Mouse (Mus musculus): ENCODE data around the gene Fgf2. TPM values are rescaled to one million over a fixed set of nuclear protein-coding genes. Genes with fewer than 3 reads are reported as not detected.

The Fgf2 gene
- total and polyA plus RNA-seq, 3 experiments = 0.15 to 0.53 TPM; not detected in 1

DNA sequence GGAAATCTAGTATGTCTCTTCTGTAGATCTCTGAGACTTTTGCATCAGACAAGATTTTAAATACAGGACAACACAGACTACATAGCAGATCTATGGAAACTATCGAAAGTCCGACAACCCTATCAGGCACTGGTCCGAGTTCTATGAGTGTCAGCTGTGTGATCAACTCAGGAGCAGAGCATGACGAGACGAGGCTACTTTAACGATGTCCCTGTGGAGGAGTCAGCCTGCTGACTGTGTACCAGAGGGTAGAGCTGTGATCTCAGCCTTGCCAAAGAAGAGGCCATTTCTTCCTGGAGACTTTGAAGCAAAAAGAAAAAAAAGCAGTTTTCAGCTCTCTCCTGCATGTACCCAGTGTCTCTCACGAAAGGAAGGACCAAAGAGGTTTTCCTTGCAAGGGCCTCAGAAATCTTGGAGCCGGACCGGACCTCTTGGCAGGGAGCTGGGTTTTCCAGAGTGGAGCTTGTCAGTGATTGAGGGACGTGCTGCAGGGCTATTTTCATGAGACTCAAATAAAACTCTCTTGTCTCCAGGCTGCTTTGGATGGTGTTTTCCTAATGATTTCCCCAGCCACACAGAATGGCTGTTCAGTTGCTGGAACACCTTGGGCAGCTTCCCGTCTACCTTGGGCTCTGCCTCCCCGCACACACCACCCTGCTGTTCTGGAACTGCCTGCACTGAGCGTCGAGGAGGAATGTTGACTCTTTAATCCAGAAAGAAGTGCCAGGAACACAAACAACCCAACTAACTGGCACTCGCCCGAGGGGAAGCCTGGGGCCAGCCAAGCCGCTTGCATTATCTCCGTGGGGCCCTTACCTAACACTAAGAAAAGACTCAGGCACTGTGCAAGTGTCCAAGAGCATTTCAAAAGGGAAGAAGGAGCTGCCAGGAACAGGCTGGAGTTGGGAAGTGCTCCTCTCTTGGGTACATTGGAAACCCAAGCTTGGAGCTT is 32.1 kb downstream of the Fgf2 start:
- TF ChIP-seq KAT2A (conservative IDR thresholded peaks at IDR 0.05; ENCODE audit: low read depth, low read length) (no peak), RCOR1 (IDR thresholded peaks at IDR 0.05; ENCODE audit: low read depth, low read length) (no peak), POLR2A (IDR thresholded peaks at IDR 0.05; ENCODE audit: control insufficient read depth in 1 of 2, insufficient read depth in 1 of 2, low read depth in 1 of 2, low read length in 2 of 2, poor library complexity in 1 of 2) (no peak), MYC (IDR thresholded peaks at IDR 0.05; ENCODE audit: low read depth, low read length) (no peak), TAL1 (IDR thresholded peaks at IDR 0.05; ENCODE audit: low read length) (no peak), MYB (IDR thresholded peaks at IDR 0.05; ENCODE audit: low read depth, low read length) (no peak), ZC3H11A (IDR thresholded peaks at IDR 0.05; ENCODE audit: low read depth, low read length) (no peak), ELF1 (IDR thresholded peaks at IDR 0.05; ENCODE audit: low read depth, low read length) (no peak), POLR2AphosphoS5 (IDR thresholded peaks at IDR 0.05; ENCODE audit: borderline replicate concordance, low read depth, low read length) (no peak), MEF2A (IDR thresholded peaks at IDR 0.05; ENCODE audit: extremely low read depth, insufficient replicate concordance, low read depth, low read length, poor library complexity, severe bottlenecking) (no peak)
- H3K4me1 ChIP-seq (ENCODE audit: control insufficient read depth in 1 of 2, insufficient read depth in 2 of 2, low read length in 2 of 2) = no peaks in the 10 kb centered on the region
- no peaks in the 10 kb centered on the region for H3K36me3 ChIP-seq (ENCODE audit: control insufficient read depth in 1 of 2, insufficient read depth in 2 of 2, low read length in 2 of 2)
- H3K9ac ChIP-seq (ENCODE audit: control insufficient read depth, low read depth, low read length, poor library complexity, severe bottlenecking) = no peak overlapping the region
- H3K27ac ChIP-seq (ENCODE audit: control insufficient read depth, low read depth, low read length) = no peak overlapping the region
- H3K9me3 ChIP-seq (replicated peaks; ENCODE audit: insufficient read depth, low read length) = no peaks in the 10 kb centered on the region
- H3K27me3 ChIP-seq (ENCODE audit: control insufficient read depth in 1 of 2, insufficient read depth in 2 of 2, low read length in 2 of 2) = no peaks in the 10 kb centered on the region
- DNase-seq (ENCODE audit: low read depth, low spot score) = no peak
- no peaks in the 10 kb centered on the region for H3K79me2 ChIP-seq (ENCODE audit: control insufficient read depth, insufficient read depth, low read length, poor library complexity)
- no peak overlapping the region for H3K4me3 ChIP-seq (ENCODE audit: control insufficient read depth in 1 of 2, insufficient read depth in 1 of 2, low read depth in 2 of 2, low read length in 2 of 2)

DNA sequence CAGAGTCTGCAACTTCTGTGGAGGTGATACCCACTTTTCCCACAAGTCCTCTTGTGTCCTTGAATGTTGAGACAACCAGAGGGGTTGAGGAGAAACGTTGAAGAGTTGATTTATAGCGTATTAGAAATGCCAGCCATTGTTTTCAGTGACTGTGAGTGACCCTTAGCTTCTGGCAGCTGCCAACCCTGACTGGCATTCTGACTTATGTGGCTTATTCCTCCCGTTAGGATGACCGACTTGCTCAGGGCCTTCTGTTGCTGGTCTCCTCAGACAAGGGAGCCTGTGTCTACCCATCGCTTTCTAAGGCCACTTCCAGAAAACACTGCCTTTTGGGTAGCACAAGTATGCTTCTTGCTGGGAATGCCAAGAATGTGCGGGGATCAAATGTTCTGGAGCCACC is 33.3 kb downstream of the Fgf2 start:
- TF ChIP-seq HCFC1 (IDR thresholded peaks at IDR 0.05; ENCODE audit: low read depth, low read length) (no peak), MEF2A (IDR thresholded peaks at IDR 0.05; ENCODE audit: extremely low read depth, insufficient replicate concordance, low read depth, low read length, poor library complexity, severe bottlenecking) (no peak), MAFK (IDR thresholded peaks at IDR 0.05; ENCODE audit: borderline replicate concordance, low read depth, low read length) (no peak), MAX (IDR thresholded peaks at IDR 0.05; ENCODE audit: low read length) (no peak), CHD2 (IDR thresholded peaks at IDR 0.05; ENCODE audit: low read length) (no peak), BHLHE40 (IDR thresholded peaks at IDR 0.05; ENCODE audit: borderline replicate concordance, low read depth, low read length) (no peak), SIN3A (IDR thresholded peaks at IDR 0.05; ENCODE audit: low read length) (no peak), ETS1 (IDR thresholded peaks at IDR 0.05; ENCODE audit: low read depth, low read length) (no peak), ZMIZ1 (IDR thresholded peaks at IDR 0.05; ENCODE audit: low read depth, low read length) (no peak), CHD1 (IDR thresholded peaks at IDR 0.05; ENCODE audit: low read depth, low read length) (no peak), USF2 (IDR thresholded peaks at IDR 0.05; ENCODE audit: borderline replicate concordance in 1 of 2, insufficient read depth in 1 of 2, low read depth in 1 of 2, low read length in 2 of 2) (no peak)
- H3K4me1 ChIP-seq (ENCODE audit: control insufficient read depth in 1 of 2, insufficient read depth in 2 of 2, low read length in 2 of 2) = no peaks in the 10 kb centered on the region
- no peak for DNase-seq (ENCODE audit: low read depth, low spot score)
- no peak overlapping the region for H3K27ac ChIP-seq (ENCODE audit: control insufficient read depth, low read depth, low read length)
- no peaks in the 10 kb centered on the region for H3K9me3 ChIP-seq (replicated peaks; ENCODE audit: insufficient read depth, low read length)
- no peak overlapping the region for H3K9ac ChIP-seq (ENCODE audit: control insufficient read depth, low read depth, low read length, poor library complexity, severe bottlenecking)
- H3K4me3 ChIP-seq (ENCODE audit: control insufficient read depth in 1 of 2, insufficient read depth in 1 of 2, low read depth in 2 of 2, low read length in 2 of 2) = no peak overlapping the region
- H3K36me3 ChIP-seq (ENCODE audit: control insufficient read depth in 1 of 2, insufficient read depth in 2 of 2, low read length in 2 of 2) = no peaks in the 10 kb centered on the region
- H3K79me2 ChIP-seq (ENCODE audit: control insufficient read depth, insufficient read depth, low read length, poor library complexity) = no peaks in the 10 kb centered on the region
- H3K27me3 ChIP-seq (ENCODE audit: control insufficient read depth in 1 of 2, insufficient read depth in 2 of 2, low read length in 2 of 2) = no peaks in the 10 kb centered on the region

All from MEL (cell line).